Mouse (Mus musculus) heart, adult 9 months (tissue): ENCODE data around the gene Camsap3.

Source experiments
- DNase-seq, 2 experiments: peaks; one replicate each; pipeline ENCODE4 v3.0.0; 2022; ENCODE audit warnings: low spot score in 2 of 2

Gene Camsap3

DNA sequence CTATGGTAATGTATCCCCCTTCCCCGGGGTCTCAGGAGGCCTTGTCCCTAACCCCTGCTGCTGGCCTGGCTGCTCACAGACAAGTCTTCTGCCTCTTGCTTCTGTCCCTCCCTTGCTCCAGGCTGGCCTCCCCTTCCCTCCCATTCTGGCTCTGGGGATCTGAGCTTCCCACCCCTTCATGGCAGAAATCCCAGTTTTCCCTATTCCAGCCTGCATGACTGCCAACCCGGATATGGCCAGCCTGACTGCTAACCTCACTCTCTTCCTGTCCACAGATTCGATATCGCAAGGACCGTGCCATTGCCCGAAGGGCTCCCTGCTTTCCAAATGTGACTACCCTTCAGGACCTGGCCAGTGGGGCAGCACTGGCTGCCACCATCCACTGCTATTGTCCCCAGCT lies 13.3 kb downstream of the Camsap3 start:
- peak; percentile 77 to 83 for DNase-seq

DNA sequence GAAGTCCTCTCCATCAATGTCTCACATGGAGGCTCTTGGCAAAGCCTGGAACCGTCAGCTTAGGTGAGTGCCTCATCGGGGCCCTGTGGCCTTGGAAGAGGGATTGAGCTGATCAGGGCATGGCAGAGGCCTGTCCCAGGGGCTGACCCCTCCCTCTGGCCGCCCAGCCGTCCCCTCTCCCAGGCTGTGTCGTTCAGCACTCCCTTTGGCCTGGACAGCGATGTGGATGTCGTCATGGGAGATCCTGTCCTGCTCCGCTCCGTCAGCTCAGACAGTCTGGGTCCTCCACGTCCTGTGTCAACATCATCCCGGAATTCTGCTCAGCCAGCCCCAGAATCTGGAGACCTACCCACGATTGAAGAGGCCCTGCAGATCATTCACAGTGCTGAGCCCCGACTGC lies 16.3 kb downstream of the Camsap3 start:
- no peak for DNase-seq

DNA sequence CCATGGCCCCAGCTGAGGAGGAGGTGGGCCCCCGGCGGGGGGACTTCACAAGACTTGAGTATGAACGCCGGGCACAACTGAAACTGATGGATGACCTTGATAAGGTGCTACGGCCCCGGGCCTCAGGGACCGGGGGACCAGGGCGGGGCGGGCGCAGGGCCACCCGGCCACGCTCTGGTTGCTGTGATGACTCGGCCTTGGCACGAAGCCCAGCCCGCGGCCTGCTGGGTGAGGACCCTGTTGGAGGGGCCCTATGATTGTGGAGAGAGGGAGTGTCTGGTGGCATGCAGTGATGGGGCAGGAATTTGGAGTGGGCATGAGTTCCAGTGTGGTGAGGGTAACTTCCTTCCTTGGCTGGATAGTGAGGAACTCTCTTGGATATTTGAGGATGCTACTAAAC lies 19.5 kb downstream of the Camsap3 start:
- DNase-seq = no peak

DNA sequence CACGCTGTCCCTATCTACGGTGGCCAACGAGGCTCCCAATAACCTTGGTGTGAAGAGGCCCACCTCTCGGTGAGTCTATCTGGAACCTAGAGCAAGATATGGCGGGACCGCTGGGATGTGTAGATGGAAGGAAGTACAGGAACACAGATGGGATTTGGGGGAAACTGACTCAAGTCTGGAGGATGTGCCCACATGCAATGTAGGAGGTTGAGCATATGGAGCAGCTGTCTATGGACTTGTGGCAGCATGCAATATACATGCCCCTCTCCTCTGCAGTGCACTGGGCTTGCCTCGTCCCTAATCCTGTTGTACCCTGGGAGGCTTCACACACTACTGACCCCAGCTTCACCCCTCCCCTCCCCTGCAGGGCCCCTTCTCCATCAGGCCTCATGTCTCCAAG lies 20.7 kb downstream of the Camsap3 start:
- no peak for DNase-seq

DNA sequence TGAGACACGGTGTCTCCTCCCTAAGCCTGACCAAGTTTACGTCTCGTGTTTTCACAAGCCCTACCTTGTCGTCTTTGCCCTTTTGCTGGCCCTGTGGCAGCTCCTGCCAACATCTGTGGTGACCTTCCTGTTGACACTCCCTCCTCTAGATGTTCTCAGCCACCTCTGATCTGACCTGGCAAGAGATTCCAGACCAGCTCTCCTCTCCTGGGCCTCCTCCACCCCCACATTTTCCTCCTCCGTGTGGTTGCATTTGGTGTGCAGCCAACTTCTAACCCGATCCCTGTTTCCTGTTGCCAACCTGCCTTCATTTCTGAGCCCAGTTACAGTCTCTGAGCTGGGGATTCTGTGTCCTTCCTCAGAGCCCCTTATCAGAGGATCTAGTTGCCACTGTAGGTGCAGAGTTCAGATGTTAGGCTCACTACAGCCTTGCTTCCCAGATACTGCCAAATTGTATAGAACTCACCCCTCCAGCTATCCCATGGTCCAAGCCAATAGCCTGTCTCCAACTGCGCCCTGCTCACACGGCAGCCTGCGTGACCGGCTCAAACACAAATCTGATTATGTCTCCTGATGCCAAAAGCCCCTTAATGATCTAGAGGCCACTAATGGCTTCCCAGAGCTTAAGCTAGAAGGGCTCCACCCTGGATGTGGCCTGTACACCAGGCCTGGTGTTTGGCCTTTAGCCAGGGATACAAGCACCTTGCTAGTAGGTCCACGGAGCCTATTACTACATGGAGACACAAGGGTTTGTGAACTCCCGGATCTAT lies 22.1 kb downstream of the Camsap3 start:
- DNase-seq = no peak

DNA sequence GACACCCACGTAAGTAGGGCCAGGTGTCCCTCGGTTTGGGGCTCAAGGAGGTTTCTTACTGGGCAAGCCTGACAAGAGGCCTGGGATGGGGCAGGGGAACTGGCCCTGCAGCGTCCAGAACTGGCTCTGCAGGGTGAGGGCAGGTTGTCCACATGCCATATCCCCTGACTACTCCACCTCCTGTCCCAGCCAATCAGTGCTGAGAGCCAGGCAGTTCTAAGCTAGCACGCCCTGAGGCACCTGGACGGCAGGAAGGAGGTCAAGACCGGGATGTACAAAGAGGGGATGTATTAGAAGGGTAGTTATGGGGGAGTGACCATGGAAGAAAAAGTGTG lies 22.7 kb downstream of the Camsap3 start:
- no peak for DNase-seq

DNA sequence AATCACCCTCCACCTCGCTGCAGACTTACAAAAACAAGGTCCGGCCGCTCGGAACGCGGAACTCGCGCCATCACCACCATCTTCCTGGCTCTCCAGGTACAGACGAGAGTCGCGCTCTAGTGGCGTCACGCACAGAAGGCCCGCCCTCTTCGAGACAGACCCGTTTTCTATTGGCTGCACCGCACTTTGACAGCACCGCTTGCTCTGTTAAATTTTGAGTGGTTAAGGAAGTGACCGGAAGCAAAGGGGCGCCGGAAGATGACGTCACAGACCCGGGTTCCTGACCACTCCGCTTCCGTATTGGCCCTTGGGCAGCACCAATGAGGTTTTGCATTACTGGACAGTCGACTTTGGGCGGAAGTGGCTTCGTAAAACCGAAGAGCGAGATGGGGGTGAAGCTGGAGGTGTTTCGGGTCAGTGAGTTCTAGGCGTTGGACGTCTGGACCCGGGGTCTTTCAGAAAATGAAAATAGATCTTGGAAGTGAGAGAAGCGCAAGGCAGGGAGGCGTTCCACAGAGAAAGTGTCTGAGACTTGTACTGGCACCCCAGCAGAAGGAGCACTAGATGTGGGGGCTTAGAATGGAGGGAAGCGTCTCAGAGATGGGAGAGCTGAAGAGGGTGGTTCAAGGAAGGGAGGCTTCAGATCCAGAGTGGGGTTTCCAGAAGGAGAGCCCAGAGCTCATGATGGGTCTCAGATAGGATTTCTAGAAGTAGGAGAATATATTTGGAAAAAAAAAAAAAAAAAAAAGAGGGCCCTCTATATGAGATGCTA lies 34.3 kb downstream of the Camsap3 start, which contains the start of the genes Xab2 and Pet100:
Xab2 (minus strand) TSS at position 118 of the 772 bp plus-strand sequence.
Pet100 (plus strand) TSS at position 350 of the 772 bp plus-strand sequence.
- peak; percentile 99 to 100 for DNase-seq

DNA sequence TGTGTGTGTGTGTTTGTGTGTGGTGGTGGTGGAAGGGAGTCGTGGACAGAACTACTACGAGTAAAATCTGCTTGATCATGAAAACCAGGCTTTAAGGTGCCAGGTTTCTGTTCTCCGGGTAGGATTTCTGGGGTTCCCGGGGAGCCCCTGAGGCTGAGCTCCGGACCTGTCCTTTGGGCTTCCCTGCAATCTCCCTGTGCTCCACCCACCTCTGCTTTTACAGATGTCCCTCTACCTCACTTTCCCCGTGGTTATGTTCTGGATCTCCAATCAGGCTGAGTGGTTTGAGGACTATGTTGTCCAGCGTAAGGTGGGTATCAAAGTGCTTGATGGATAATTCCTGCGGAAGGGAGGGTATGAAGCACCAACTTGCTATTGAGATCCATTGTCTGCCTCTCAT lies 35.0 kb downstream of the Camsap3 start:
- no peak for DNase-seq

DNA sequence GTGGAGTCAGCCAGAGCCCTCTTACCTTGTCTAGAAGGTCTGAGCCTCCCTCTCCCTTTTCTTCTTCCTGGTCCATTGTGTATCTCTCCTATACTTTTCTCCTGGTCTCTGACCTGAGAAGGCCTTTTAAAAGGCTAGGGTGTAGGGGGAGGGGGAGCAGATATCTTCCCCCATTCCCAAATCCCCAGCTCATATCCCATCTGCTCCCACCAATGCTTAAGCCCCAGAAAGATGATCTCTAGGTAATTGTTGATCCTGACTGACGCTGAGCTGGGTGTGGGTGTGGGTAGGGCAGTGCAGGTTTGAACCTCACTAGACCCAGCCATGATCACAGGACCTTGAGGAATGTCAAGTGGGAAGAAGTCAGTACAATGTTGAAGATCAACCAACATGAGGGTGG lies 38.4 kb downstream of the Camsap3 start, which contains the start of gene Pcp2:
Pcp2 (minus strand) TSS at position 101 of the 400 bp plus-strand sequence.
- DNase-seq = no peak

DNA sequence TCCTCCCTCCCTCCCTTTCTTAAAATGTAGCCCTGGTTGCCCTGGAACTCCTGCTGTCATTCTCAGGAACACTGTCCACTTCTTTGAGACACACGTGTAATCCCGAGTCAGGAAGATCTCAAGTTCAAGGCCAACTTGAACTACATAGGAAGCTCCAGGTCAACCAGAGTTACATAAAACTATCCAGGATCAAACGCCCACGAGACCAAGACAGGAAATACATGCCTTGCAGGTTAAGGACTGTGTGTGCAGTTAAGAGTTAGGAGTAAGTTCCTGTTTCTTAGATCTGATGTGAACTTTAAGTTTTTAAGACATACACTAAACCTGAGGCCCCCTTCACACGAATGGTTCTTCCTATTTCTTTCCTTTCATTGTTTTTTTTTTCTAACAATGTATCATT lies 39.9 kb downstream of the Camsap3 start:
- DNase-seq = no peak

DNA sequence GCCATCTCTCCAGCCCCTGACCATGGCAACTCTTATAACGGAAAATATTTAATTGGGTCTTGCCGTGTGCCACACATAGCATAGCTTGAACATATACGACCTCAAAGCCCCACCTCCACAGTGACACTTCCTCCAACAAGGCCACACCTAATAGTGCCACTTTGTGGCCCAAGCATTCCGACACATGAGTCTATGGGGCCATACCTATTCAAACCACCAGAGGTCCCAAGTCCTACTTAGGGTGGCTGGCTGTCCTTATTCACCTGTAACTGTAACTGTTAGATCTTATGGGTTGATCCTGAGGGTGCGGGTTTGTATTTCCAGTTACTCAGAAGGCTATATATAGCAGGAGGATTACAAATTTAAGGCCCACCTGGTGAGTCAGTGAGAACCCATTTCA lies 40.9 kb downstream of the Camsap3 start:
- no peak for DNase-seq

DNA sequence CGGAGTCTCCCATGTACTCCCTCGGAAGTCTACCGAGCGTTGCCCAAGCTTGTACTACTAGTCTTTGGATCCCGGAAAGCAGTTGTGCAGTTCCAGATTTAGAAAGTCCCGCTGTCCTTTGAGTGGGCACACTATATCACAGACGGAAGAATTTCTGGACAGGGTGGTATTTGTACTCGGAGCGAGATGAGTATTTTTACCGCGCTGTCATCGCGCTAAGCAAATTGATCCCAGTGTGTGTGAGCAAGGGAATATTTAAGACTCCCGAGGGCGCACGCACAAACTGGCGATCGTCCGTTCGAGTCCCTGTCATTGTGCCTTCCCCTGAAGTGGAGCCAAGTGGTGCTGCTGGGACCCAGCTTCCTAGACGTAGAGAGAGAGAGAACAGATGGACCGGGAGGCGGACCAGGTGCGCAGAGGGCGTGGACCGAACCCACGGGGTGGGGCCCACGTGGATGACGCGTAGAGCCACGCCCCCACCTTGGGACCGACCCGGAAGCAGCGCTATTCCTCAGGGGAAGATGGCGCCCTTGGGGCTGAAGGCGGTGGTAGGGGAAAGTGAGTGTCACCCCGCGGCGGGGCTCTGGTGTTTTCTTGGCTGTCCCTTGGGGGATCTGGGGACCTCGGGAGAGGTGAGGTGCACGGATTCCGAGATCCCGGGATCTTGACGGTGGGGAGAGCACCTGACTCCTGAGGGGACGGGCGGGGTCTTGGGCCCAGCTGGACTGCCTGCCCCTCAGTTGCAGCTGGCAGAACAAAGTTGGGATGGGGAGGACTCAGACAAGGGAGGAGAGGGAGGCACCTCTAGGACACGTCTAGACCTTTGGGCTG lies 43.8 kb downstream of the Camsap3 start, which contains the start of gene Stxbp2:
Stxbp2 (plus strand) TSS at position 309 of the 831 bp plus-strand sequence.
- peak in 1 of 2 experiments; percentile 17 for DNase-seq

DNA sequence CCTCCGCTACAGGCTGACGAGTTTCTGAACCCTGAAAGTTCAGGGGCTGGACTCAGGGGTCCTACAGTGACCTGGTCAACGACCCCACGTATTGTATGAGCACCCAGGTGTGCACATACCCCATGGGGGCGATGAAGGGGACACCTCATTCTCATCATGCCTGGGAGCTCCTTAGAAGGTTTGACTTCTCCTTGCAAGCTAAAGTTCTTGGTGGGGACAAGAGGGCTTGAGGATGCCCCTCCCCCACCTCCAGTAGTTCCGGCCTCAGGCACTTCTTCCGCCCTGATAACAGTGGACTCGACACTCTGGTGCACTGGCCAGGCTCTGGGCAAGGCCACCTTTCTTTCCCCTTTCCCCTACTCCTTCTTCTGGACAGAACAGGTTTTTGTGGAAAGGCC lies 44.4 kb downstream of the Camsap3 start:
- DNase-seq = no peak

DNA sequence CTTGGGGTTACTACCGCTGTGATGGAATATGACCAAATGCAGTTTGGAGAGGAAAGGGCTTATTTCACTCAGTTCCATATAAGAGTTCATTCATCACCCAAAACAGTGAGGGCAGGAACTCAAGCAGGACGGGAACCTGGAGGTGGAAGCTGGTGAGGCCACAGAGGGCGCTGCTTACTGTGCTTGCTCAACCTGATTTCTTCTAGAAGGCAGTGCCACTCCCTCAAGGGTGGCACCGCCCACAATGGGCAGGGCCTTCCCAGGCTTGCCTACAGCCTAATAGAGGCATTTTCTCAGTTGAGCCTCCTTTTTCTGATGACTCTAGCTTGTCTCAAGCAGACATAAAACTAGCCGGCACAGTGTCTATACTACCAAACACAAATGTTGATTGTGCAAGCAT lies 58.7 kb downstream of the Camsap3 start:
- DNase-seq = no peak

DNA sequence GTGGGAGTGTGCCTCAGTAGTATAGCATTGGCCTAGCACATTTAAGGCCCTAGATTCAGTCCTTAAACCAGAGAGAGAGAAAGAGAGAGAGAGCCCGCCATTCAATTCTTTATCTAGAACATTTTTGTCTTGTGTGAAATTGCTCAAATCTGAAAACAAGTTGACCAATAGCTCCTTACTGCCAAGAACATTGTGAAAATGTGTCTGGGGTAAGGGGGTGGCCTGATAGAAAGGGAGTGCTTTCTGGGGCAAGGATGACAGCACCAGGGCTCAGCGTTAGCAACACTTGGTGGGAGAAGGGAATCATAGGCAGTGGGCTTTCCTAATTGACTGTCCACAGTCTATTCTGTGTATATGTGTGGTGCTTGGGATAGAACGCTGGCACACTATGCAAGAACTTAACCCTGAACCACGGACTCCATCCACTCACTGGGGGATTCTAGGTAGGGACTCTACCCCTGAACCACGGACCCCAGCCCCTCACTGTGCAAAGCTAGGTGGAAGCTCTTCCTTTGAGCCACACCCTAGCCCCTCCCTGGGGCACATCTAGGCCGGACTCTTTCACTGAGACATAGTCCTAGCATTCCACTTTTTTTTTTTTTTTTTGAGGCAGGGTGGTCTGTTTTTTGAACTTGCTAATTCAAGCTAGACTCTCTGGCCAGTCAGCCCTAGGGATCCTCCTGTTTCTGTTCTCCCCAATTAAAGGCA lies 59.9 kb downstream of the Camsap3 start:
- DNase-seq = no peak

DNA sequence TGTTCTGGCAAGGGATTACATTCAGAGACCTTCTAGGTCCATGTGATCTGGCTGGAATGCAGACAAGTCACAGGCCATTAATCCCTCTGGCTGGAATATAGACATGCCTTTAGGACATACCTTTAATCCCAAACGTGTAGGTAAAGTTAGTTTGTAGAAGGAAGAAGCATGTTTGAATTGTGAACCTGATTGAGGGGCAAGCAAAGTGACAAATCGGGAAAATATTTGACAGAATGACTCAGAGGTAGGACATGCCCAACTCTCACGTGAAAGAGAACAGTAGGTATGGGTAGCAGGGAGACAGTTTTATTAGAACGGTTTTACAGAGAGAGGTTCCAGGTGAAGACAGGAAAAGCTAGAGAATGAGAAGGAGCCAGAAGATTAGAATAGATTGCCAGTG lies 60.5 kb downstream of the Camsap3 start:
- no peak for DNase-seq

DNA sequence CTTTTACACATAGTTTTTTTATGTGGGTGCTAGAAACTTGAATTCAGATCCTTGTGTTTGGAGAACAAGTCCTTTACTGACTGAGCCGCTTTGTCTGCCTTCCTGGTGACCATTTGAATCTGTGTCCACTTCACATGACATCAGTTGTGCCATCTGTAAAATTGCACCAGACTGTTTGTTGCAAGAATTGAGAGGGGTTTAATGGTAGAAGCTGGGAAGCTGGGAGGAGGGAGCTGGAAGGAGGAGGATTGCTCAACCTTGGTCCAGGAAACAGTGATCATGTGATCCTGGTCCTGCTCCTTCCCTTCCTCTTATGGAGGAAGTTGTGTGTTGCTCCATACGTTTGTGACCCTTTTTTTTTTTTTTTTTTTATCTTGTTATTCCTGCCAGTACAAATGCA lies 61.2 kb downstream of the Camsap3 start:
- DNase-seq = no peak

DNA sequence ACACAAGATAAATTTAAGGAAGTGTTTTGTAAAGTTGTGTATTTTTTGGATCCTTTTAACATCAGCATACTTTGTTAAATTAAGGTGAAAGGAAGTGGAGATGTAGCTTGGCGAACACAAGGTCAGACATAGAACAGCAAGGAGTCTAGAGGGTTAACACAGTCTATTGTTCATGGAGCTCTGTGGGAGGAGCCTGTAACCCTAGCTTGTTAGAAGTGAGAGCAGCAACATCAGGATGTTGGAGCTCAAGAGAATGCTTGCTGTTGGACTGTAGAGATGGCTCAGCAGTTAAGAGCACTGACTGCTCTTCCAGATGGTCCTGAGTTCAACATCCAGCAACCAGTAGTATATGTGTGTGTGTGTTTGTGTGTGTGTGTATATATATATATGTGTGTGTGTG lies 61.9 kb downstream of the Camsap3 start:
- no peak for DNase-seq

DNA sequence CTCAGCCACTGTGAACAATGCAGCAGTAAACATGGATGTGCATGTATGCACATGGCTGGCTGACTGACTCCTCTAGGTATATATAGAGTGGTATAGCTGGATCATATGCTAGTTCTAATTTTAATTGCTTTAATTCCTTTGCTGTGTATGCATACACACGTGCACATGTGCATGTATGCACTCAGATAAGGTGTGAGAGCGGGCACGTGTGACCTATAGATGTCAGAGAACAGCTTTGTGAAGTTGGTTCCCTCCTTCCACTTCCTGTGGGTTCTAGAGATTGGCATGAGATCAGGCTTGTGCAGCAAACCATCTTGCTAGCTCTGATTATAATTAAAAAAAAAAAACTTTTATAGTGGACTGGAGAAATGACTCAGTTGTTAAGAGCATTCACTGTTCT lies 65.8 kb downstream of the Camsap3 start:
- DNase-seq = no peak

DNA sequence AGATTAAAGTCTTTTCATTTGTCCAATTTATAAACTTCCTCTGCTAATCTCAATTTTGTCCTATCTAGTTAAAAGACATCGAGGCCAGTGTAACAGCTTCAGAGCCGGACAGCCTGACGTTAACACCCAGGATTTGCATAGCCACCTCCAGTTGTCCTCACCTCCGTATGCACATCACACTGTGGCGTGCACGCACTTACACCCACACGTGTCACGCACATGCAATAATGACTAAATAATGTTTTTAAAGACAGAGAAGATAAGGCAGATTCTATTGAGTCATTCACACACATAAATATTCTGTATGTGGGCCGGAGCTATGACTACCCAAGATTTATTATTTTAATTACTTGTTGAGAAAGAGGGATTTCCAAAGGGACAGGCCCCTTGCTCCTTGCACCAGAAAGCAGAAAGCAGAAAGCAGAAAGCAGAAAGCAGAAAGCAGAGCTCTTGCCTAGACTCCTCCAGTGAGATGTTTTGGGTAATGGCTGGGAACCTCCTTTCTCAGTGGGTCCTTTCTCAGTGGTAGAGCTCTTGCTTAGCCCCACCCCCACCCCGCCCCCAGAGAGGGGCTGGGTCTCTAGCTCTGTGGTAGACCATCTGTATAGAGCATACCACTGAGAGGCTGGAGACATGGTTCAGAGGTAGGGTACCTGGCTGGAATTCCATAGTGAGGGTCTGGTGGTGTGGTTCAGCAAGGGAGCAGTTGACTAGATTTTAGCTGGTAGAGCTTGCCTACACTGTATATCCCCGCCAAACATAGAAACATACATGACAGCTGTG lies 67.8 kb downstream of the Camsap3 start:
- no peak for DNase-seq

DNA sequence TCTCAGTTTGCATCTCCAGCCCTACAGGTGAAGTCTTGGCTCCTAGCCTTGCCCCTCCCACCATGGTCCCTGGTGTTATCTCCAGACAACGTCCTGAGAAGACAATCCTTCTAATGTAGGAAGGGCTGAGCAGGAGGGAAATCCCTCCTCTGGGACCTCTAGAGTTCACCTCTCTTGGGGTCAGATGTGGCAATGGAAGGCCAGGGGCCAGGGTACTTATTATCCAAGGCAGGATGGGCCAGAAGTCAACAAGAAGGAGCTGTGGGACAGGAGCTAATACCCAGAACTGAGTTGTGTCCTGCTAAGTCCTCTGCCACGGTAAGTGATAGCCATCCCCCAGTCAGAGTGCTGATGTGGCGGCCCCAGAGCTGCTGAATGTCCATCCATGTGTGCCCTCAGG lies 68.4 kb downstream of the Camsap3 start, which contains the start of gene Retn:
Retn (plus strand) TSS at position 245 of the 400 bp plus-strand sequence.
- DNase-seq = no peak
